Mouse (Mus musculus) neural tube, embryonic 12.5 days (tissue): ENCODE measurements at regions not wholly inside any gene's neighbourhood (a gene's known extent, or its start where the extent isn't known, plus 50 kb on each side); places are given as distances from the start of the nearest gene placed in this dataset.
A peak's percentile ranks its signal among the peaks of the same experiment; 100 is the strongest.
"Not testable (repeated sequence)": the region's sequence is repeated elsewhere in the genome, so short reads cannot be mapped to it uniquely, and the experiment has no call there.

Experiments
- ATAC-seq: fragments of 200-750 bp; cut with Nextera tagmentation; 2 replicates; pipeline ENCODE4 v1.8.0; 2017; ENCODE audit warnings: low read depth, mild to moderate bottlenecking, moderate TSS enrichment, moderate library complexity; ENCODE audit not compliant: low FRiP score
- H3K27ac ChIP-seq: fragments of 300-500 bp; sonication (generic); 2 replicates; pipeline ENCODE4 v1.5.1; 2016
- H3K27me3 ChIP-seq: fragments of 300-500 bp; sonication (generic); replicated peaks from 2 replicates; pipeline ENCODE4 v1.6.1; 2016; ENCODE audit warnings: mild to moderate bottlenecking
- H3K36me3 ChIP-seq: fragments of 300-500 bp; sonication (generic); 2 replicates; pipeline ENCODE4 v1.6.1; 2016; ENCODE audit warnings: mild to moderate bottlenecking
- H3K4me1 ChIP-seq: fragments of 300-500 bp; sonication (generic); 2 replicates; pipeline ENCODE4 v1.6.1; 2016
- H3K4me2 ChIP-seq: fragments of 300-500 bp; sonication (generic); replicated peaks from 2 replicates; pipeline ENCODE4 v1.6.1; 2016; ENCODE audit warnings: mild to moderate bottlenecking
- H3K4me3 ChIP-seq: fragments of 300-500 bp; sonication (generic); 2 replicates; pipeline ENCODE4 v1.5.1; 2016
- H3K9ac ChIP-seq: fragments of 300-500 bp; sonication (generic); 2 replicates; pipeline ENCODE4 v1.6.1; 2016; ENCODE audit warnings: mild to moderate bottlenecking
- H3K9me3 ChIP-seq: fragments of 300-500 bp; sonication (generic); 2 replicates; pipeline ENCODE4 v1.6.1; 2016; ENCODE audit warnings: mild to moderate bottlenecking
- WGBS: fragments of 180-500 bp; shearing (Covaris S2); methylation state at CpG from one replicate; pipeline ENCODE4 v1.1.7; 2016; 5-methylcytosine and 5-hydroxymethylcytosine counted together

DNA sequence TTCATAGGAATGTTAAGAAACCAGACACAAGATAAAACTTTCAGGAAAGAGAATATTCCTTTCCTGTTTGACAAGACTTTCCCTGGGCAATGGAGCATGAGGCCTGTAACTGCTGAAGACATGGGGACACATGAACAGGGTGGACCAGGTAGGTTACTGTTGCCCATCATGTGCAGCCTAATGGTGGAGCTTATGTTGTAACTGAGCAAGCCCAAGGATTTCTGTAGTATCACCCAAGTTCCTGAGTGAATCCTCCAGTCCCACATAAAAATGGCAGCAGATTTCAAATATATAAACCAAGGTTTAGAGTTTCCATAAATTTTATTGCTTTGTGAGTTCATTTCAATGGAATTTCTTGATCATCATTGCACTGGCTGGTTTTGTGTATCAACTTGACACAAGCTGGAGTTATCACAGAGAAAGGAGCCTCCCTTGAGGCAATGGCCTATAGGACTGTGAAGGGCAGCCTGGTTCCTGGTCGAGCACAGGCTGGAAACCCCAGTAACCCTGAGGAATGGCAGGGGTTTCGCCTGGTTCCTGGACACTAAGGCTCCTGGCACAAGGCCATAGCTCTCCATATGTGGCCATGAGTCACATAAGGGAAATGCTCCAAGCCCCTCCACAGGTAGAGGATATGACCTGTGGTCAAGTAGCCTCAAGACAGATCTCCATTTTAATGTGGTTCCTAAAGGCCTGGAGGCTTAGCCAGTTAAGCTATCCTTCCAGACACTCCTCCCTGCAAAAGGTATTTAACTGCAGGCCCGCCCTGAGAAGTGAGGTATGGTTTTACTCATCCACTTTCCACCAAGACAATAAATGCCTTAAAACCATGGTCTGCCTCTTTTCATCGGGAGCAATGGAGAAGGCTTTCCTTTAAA, 92.9 kb upstream of the Pfn2 start:
- H3K4me2 ChIP-seq = no peak overlapping the region
- no peak overlapping the region for H3K4me3 ChIP-seq
- 83% methylated on average over 4 of the region's 4 CpGs for WGBS
- no peak overlapping the region for H3K27ac ChIP-seq
- H3K9ac ChIP-seq = no peak overlapping the region
- H3K4me1 ChIP-seq = no peaks in the 10 kb centered on the region
- no peaks in the 10 kb centered on the region for H3K9me3 ChIP-seq
- no peaks in the 10 kb centered on the region for H3K36me3 ChIP-seq
- H3K27me3 ChIP-seq = no peaks in the 10 kb centered on the region
- ATAC-seq = no peak

- no peak for ATAC-seq
- H3K27me3 ChIP-seq = no peaks in the 10 kb centered on the region
- H3K27ac ChIP-seq = no peak overlapping the region
- no peaks in the 10 kb centered on the region for H3K36me3 ChIP-seq
- H3K4me1 ChIP-seq = no peaks in the 10 kb centered on the region
- no peak overlapping the region for H3K9ac ChIP-seq
- WGBS = 89% methylated on average over 2 of the region's 2 CpGs
- no peaks in the 10 kb centered on the region for H3K9me3 ChIP-seq
- H3K4me2 ChIP-seq = no peak overlapping the region
- H3K4me3 ChIP-seq = no peak overlapping the region
Observed at GRCm38 (mm10) chr3:57944698-57945097, 96.8 kb upstream of the Pfn2 start.

DNA sequence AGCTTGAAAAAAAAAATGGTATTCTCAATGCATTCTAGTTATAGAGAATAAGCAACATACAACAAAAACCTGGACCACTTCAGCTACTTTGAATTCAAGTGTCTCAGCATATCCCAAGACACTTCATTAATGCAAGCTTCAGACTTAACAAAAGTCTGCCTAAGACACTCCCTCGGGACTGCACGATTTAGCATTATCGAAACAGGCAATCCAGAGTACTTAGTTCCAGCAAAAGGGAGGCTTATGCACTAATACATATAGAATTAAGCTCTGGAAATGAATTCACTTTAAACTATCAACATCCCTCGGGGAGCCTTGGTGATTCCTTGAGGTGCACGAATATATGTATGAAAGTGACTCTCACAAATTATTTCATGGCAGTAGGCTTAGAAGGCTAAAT, 97.9 kb upstream of the Pfn2 start:
- no peak overlapping the region for H3K27ac ChIP-seq
- no peak for ATAC-seq
- no peaks in the 10 kb centered on the region for H3K9me3 ChIP-seq
- H3K4me3 ChIP-seq = no peak overlapping the region
- no peaks in the 10 kb centered on the region; the same call in 1 of the 2 replicates for H3K4me1 ChIP-seq
- 93% methylated on average over 5 of the region's 5 CpGs for WGBS
- no peak overlapping the region for H3K9ac ChIP-seq
- H3K4me2 ChIP-seq = no peak overlapping the region
- H3K27me3 ChIP-seq = no peaks in the 10 kb centered on the region
- H3K36me3 ChIP-seq = no peaks in the 10 kb centered on the region

GRCm38 (mm10) chr3:57947331-57947730, 99.5 kb upstream of the Pfn2 start:
- Histone ChIP-seq H3K9me3 (no peaks in the 10 kb centered on the region), H3K4me3 (no peak overlapping the region), H3K27me3 (no peaks in the 10 kb centered on the region), H3K27ac (no peak overlapping the region), H3K4me1 (peaks cover 3% of the 10 kb centered on the region; the same call in 1 of the 2 replicates), H3K9ac (no peak overlapping the region), H3K36me3 (no peaks in the 10 kb centered on the region), H3K4me2 (no peak overlapping the region)
- ATAC-seq = no peak
- 85% methylated on average over 2 of the region's 2 CpGs for WGBS

DNA sequence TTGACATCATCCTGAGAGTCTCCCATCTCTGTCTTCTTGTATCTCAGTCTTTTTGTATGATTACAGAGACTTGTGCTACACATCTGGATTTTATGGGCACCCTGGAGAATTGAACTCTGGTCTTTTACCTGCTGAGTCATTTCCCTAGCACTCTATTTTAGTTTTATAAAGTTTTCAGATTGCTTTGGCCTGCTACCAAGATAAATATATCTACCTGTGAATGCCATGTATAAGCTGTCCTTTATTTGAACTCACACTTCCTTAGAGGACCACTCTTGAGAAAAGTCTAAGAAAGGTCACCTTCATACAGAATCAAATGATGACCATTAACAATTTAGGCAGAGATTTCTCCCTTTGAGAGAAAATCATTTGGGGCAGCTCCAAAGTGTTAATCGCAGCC, 100.8 kb upstream of the Pfn2 start:
- Histone ChIP-seq H3K36me3 (no peaks in the 10 kb centered on the region), H3K27ac (no peak overlapping the region), H3K9me3 (no peaks in the 10 kb centered on the region), H3K4me1 (peaks cover 3% of the 10 kb centered on the region; the same call in 1 of the 2 replicates), H3K9ac (no peak overlapping the region), H3K27me3 (no peaks in the 10 kb centered on the region), H3K4me3 (no peak overlapping the region), H3K4me2 (no peak overlapping the region)
- 89% methylated on average over 1 of the region's 1 CpGs for WGBS
- no peak for ATAC-seq

GRCm38 (mm10) chr3:57950431-57951331, 102.8 kb upstream of the Pfn2 start:
- Histone ChIP-seq H3K36me3 (no peaks in the 10 kb centered on the region), H3K9me3 (no peaks in the 10 kb centered on the region), H3K4me3 (no peak overlapping the region), H3K4me1 (peaks cover 3% of the 10 kb centered on the region; the same call in 1 of the 2 replicates), H3K9ac (no peak overlapping the region), H3K27ac (no peak overlapping the region), H3K27me3 (no peaks in the 10 kb centered on the region), H3K4me2 (no peak overlapping the region)
- no peak for ATAC-seq
- WGBS = 64% methylated on average over 7 of the region's 7 CpGs

GRCm38 (mm10) chr3:57951438-57951837, 103.6 kb upstream of the Pfn2 start:
- no peak for ATAC-seq
- Histone ChIP-seq H3K36me3 (no peaks in the 10 kb centered on the region), H3K27ac (no peak overlapping the region), H3K4me2 (no peak overlapping the region), H3K4me3 (no peak overlapping the region), H3K9me3 (no peaks in the 10 kb centered on the region), H3K4me1 (peaks cover 3% of the 10 kb centered on the region; the same call in 1 of the 2 replicates), H3K27me3 (no peaks in the 10 kb centered on the region), H3K9ac (no peak overlapping the region)
- WGBS = 20% methylated on average over 5 of the region's 5 CpGs

DNA sequence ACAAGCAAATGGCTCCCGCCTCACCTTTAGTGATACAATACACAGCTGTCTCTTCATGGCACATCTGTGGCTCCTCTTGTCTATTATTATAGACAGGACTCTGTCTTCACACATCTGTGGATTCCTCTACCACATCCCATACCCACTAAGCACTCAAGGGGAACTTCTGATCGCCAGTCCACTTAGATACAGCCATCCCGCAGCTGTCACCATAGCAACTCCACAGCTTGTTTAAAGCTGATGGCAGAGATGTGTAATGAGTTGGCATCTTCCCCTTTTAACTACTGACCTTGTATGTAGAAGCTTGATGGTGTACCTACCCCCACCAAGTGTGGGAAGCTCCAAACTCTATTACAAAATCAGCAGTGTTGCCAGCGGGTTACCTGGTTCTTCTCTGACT, 109.5 kb upstream of the Pfn2 start:
- no peak for ATAC-seq
- WGBS = 87% methylated on average over 4 of the region's 4 CpGs
- Histone ChIP-seq H3K4me1 (no peaks in the 10 kb centered on the region), H3K9me3 (peaks cover 6% of the 10 kb centered on the region; the same call in 1 of the 2 replicates), H3K4me3 (no peak overlapping the region), H3K36me3 (no peaks in the 10 kb centered on the region), H3K27me3 (no peaks in the 10 kb centered on the region), H3K9ac (no peak overlapping the region), H3K4me2 (no peak overlapping the region), H3K27ac (no peak overlapping the region)

DNA sequence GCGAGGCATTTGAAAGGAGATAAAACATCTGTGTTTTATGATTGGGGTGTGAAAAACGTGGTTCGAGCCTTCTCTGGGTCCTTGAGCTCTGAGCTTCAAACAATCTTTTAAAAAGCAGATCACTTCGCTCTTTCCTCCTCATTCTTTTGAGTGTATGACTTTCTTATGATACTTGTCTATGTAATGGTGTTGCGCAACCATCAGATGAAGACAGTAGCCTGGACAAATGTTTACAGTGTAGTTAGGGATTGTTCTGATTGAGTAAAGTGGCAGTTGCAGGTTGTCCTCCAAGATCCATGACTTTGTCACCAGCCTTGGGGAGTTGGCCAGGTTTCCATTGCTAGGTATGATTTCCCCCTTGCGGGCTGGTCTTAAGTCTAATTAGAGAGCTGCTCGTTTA, 116.1 kb upstream of the Pfn2 start:
- WGBS = 89% methylated on average over 7 of the region's 7 CpGs
- ATAC-seq = no peak
- Histone ChIP-seq H3K27me3 (no peaks in the 10 kb centered on the region), H3K9ac (no peak overlapping the region), H3K27ac (no peak overlapping the region), H3K9me3 (peaks cover 6% of the 10 kb centered on the region; the same call in 1 of the 2 replicates), H3K4me3 (no peak overlapping the region), H3K36me3 (no peaks in the 10 kb centered on the region), H3K4me1 (no peaks in the 10 kb centered on the region), H3K4me2 (no peak overlapping the region)

DNA sequence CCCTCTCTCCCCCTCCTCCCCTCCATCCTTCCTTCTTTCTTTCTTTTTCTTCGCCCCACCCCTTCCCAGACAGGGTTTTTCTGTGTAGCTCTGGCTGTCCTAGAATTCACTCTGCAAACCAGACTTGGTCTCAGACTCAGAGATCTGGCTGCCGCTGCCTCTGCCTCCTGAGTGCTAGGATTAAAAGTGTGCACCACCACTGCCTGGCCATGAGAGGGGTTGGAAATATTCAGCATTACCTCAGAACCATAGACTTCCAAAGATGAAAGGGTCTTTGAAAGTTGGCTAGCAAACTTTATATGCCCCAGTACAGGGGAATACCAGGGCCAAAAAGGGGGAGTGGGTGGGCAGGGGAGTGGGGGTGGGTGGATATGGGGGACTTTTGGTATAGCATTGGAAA, 122.7 kb upstream of the Pfn2 start:
- ATAC-seq, H3K27ac ChIP-seq, H3K36me3 ChIP-seq, H3K9me3 ChIP-seq, H3K27me3 ChIP-seq, H3K4me1 ChIP-seq, H3K4me3 ChIP-seq, H3K4me2 ChIP-seq, H3K9ac ChIP-seq: not testable (repeated sequence)
- WGBS = 95% methylated on average over 2 of the region's 2 CpGs

DNA sequence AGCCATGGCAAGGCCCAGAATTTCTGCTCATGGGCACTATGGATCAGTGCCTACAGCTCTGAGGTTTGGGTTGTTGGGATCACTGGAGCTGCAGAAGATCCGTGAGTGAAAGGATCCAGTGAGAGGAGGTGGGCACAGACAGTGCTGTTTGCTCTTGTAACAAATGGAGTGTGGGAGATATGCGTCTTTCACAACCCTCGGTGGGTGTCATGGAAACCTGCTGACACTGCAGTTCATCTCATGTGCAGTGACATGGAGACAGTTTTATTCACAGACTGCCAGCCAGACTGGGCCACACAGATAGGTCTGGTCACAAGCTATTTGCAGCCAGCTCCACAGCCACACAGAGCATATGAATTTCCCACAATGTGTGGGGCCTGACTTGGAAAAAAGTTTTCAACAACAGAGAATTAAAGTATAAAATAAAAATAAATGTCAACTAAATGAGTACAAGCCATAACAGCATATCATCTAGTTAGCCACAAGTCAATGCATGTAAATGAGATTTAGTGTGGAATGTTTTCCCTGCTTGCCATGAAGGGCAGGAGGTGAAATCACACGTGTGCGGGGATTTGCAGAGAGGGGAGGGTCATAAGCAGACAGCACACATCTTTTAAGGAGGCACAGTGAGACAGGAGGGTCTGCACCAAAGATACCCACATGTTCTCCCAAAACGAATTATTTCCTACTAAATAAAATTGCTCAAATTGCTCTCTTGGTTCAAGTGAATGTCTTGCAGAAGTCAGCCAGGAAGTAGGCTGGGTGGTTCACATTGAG, 124.8 kb upstream of the Pfn2 start:
- no peaks in the 10 kb centered on the region for H3K36me3 ChIP-seq
- 31% methylated on average over 6 of the region's 6 CpGs for WGBS
- H3K4me3 ChIP-seq = no peak overlapping the region
- H3K27ac ChIP-seq = no peak overlapping the region
- H3K27me3 ChIP-seq = no peaks in the 10 kb centered on the region
- ATAC-seq = peak; percentile 72
- H3K4me2 ChIP-seq = no peak overlapping the region
- H3K9me3 ChIP-seq = no peaks in the 10 kb centered on the region
- H3K4me1 ChIP-seq = no peaks in the 10 kb centered on the region
- H3K9ac ChIP-seq = no peak overlapping the region

DNA sequence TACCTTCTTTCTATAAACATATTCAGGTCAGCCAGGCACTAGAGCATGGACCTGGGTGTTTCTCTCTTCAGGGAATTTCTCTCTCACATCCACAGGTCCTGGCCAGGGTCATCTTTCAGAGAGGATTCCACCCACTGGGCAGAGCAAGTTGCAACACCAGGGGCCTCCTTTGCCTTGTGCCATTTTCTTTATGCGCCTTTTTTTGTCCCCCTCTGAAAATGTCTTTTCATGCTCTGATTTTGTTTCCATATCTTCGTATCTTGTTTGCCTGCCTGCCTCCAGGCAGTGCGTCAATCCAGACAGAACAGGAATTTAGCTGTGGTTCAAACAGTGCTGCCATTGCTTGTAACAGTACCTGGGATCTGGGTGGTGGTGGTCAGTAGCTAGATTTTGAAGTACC, 125.7 kb upstream of the Pfn2 start:
- no peaks in the 10 kb centered on the region for H3K9me3 ChIP-seq
- no peaks in the 10 kb centered on the region for H3K27me3 ChIP-seq
- H3K9ac ChIP-seq = no peak overlapping the region
- WGBS = 81% methylated on average over 3 of the region's 3 CpGs
- no peaks in the 10 kb centered on the region for H3K36me3 ChIP-seq
- no peak overlapping the region for H3K4me2 ChIP-seq
- ATAC-seq = no peak
- no peak overlapping the region for H3K27ac ChIP-seq
- H3K4me1 ChIP-seq = no peaks in the 10 kb centered on the region
- no peak overlapping the region for H3K4me3 ChIP-seq
